In the genomic region with DNA sequence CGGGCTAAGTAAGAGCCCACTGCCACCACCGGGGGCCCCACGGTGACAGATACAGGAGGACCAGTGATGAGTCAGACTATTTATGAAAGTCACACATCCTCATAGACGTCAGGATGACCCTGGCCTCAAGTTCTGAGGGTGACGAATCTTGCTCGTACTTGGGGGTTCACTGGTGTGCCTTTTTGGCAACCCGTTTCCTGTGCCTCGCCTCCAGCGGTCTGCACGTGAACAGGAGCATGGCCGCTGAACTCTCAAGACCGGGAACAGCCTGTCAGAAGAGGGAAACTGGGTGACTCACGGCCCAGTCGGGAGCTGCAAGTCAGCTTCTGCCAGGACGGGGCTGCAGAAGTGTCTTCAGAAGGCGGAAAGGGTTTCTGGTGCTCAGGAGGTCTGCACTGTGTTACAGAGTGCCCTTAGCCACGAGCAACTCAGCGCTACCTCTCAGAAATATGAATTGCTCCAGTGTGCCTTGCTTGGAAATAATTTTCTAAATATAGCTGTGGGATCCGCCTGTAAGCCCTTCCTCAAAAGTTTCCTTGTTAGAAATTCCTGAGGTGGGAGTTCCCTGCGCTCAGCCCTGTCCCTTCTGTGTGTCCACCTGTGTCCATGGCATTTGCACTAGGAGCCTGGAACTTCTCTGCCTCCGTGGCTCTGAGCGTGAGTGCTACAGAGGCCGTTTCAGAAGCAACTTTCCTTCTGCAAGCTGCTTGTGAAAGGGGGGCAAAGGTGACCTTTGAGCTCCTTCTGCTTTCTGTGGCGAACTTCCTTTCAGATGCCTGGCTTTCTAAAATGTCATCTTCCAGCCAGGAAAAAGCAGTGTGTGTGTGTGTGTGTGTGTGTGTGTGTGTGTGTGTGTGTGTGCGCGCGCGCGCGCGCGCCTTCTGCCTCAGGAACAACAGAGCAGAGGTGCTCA, we compare ENCODE assay signal across 7 mouse cellular contexts.
A peak's percentile ranks its signal among the peaks of the same experiment; 100 is the strongest.
DNase-seq lines count a peak whose midpoint lies in the region; ATAC-seq and TF ChIP-seq lines count a peak whose summit lies in the region.

No protein-coding gene starts in this region.

- 0 out of 2 replicates have a peak overlapping the region, but pooled peaks have one; percentile 7 for H3K4me3 ChIP-seq in E14TG2a.4 (replicated peaks; ENCODE audit: low read length)
- H3K4me3 ChIP-seq in lung, postnatal 0 days (ENCODE audit: low read depth, low read length): no peak overlapping the region
- H3K4me3 ChIP-seq in spleen, adult 2 months (ENCODE audit: extremely low read depth, insufficient read depth, insufficient read length): no peak overlapping the region

- TF ChIP-seq EP300 in lung, postnatal 0 days (IDR thresholded peaks at IDR 0.05): peak; percentile 93

- no peaks in the 10 kb centered on the region; the same call in 1 of the 2 replicates for H3K9me3 ChIP-seq in E14TG2a.4 (ENCODE audit: low read length)
- H3K9me3 ChIP-seq in lung, postnatal 0 days (ENCODE audit: low read length): no peaks in the 10 kb centered on the region

- peak overlapping the region; percentile 8; the same call in 1 of the 2 replicates for H3K9ac ChIP-seq in lung, postnatal 0 days (replicated peaks; ENCODE audit: low read depth)

- TF ChIP-seq POLR2A in spleen, adult 2 months (IDR thresholded peaks at IDR 0.05; ENCODE audit: low read depth, low read length): no peak

- peaks cover 40% of the 10 kb centered on the region for H3K4me1 ChIP-seq in E14TG2a.4 (replicated peaks; ENCODE audit: low read depth, low read length)
- peaks cover 54% of the 10 kb centered on the region for H3K4me1 ChIP-seq in lung, postnatal 0 days (ENCODE audit: insufficient read depth, low read depth, low read length)
- peaks cover 55% of the 10 kb centered on the region for H3K4me1 ChIP-seq in spleen, adult 2 months (ENCODE audit: control insufficient read depth, insufficient read depth, insufficient read length)

- H3K36me3 ChIP-seq in E14TG2a.4 (ENCODE audit: insufficient read depth, low read length): no peaks in the 10 kb centered on the region
- no peaks in the 10 kb centered on the region for H3K36me3 ChIP-seq in lung, postnatal 0 days (ENCODE audit: insufficient read depth, low read length)
- H3K36me3 ChIP-seq in spleen, adult 2 months (ENCODE audit: control insufficient read depth, insufficient read depth, low read length): no peaks in the 10 kb centered on the region

- DNase-seq in adrenal gland, adult 8-10 months: peak; percentile 90
- peak; percentile 79 to 85 for DNase-seq in heart, adult 9 months (ENCODE audit: low spot score in 2 of 2)
- peak; percentile 76 for DNase-seq in kidney, adult 9 months
- peak; percentile 93 for DNase-seq in lung, postnatal 0 days (ENCODE audit: low spot score)
- peak; percentile 41 to 76 for DNase-seq in spleen, adult 2 months (ENCODE audit: low read depth in 1 of 2, low spot score in 2 of 2)
- no peak for DNase-seq in urinary bladder, postnatal 4 days (ENCODE audit: low spot score in 2 of 2)

- 17% methylated on average over 32 of the region's 32 CpGs for WGBS in lung, postnatal 0 days
- 11% methylated on average over 32 of the region's 32 CpGs for WGBS in spleen, adult 2 months

- no peak for TF ChIP-seq CTCF in E14TG2a.4 (conservative IDR thresholded peaks at IDR 0.05; ENCODE audit: low read length)
- no peak for TF ChIP-seq CTCF in lung, postnatal 0 days (IDR thresholded peaks at IDR 0.05)
- TF ChIP-seq CTCF in spleen, adult 2 months (IDR thresholded peaks at IDR 0.05; ENCODE audit: extremely low read depth, insufficient read depth, insufficient read length, insufficient replicate concordance): no peak

- peaks cover 43% of the 10 kb centered on the region for H3K27me3 ChIP-seq in E14TG2a.4 (ENCODE audit: insufficient read depth, low read length)
- H3K27me3 ChIP-seq in lung, postnatal 0 days (replicated peaks; ENCODE audit: insufficient read depth, low read length): no peaks in the 10 kb centered on the region
- H3K27me3 ChIP-seq in spleen, adult 2 months (ENCODE audit: control insufficient read depth, insufficient read depth, low read length): no peaks in the 10 kb centered on the region

- ATAC-seq in lung, postnatal 0 days: peak; percentile 78

- peak overlapping the region; percentile 94 for H3K27ac ChIP-seq in lung, postnatal 0 days (ENCODE audit: low read length)
- peak overlapping the region; percentile 56 for H3K27ac ChIP-seq in spleen, adult 2 months (ENCODE audit: insufficient read depth, low read length)

- peak overlapping the region; percentile 35 for H3K4me2 ChIP-seq in lung, postnatal 0 days (replicated peaks; ENCODE audit: low read depth, low read length)

Comparison
In these comparisons a context has a peak if more than half of its experiments do, and no peak if none do; other contexts are left out.
1. DNase-seq: peak in adrenal gland, adult 8-10 months (single experiment), heart, adult 9 months (2 of 2), kidney, adult 9 months (single experiment), lung, postnatal 0 days (single experiment) and spleen, adult 2 months (2 of 2); none in urinary bladder, postnatal 4 days (0 of 2).